Mouse (Mus musculus) forebrain, postnatal 0 days (tissue): ENCODE results near the gene Slc39a11. TPM values are rescaled to one million over a fixed set of nuclear protein-coding genes. Genes with fewer than 3 reads are reported as not detected.

ENCODE experiments used
- ATAC-seq: fragments of 200-750 bp; cut with Nextera tagmentation; 2 replicates; pipeline ENCODE4 v1.8.0; 2017; ENCODE audit warnings: mild to moderate bottlenecking, moderate library complexity
- DNase-seq: peaks from one replicate; pipeline ENCODE4 v3.0.0-alpha.2; 2015
- H3K27ac ChIP-seq: fragments of 300-500 bp; sonication (generic); 2 replicates; pipeline ENCODE4 v1.5.1; 2014; ENCODE audit warnings: low read depth, mild to moderate bottlenecking, antibody characterized with exemption, low read length, moderate library complexity, mixed read lengths
- H3K27me3 ChIP-seq: fragments of 300-500 bp; sonication (generic); 2 replicates; pipeline ENCODE4 v1.6.1; 2014; ENCODE audit warnings: mild to moderate bottlenecking, low read length, mixed read lengths; ENCODE audit not compliant: insufficient read depth
- H3K36me3 ChIP-seq: fragments of 300-500 bp; sonication (generic); 2 replicates; pipeline ENCODE4 v1.6.1; 2014; ENCODE audit warnings: mild to moderate bottlenecking, moderate library complexity; ENCODE audit not compliant: insufficient read depth
- H3K4me1 ChIP-seq: fragments of 300-500 bp; sonication (generic); 2 replicates; pipeline ENCODE4 v1.6.1; 2014; ENCODE audit warnings: antibody characterized with exemption; ENCODE audit not compliant: insufficient read depth
- H3K4me2 ChIP-seq: fragments of 300-500 bp; sonication (generic); 2 replicates; pipeline ENCODE4 v1.6.1; 2014; ENCODE audit warnings: low read depth, mild to moderate bottlenecking, moderate library complexity
- H3K4me3 ChIP-seq: fragments of 300-500 bp; sonication (generic); 2 replicates; pipeline ENCODE4 v1.5.1; 2014; ENCODE audit warnings: low read depth, low read length, mixed read lengths
- H3K9ac ChIP-seq: fragments of 300-500 bp; sonication (generic); 2 replicates; pipeline ENCODE4 v1.6.1; 2014; ENCODE audit warnings: mild to moderate bottlenecking
- H3K9me3 ChIP-seq: fragments of 300-500 bp; sonication (generic); 2 replicates; pipeline ENCODE4 v1.6.1; 2016; ENCODE audit warnings: low read length
- CTCF ChIP-seq: sonication (generic); IDR thresholded peaks from 2 replicates; pipeline ENCODE4 v1.5.1; 2016; ENCODE audit warnings: antibody characterized with exemption, control low read depth, low read depth
- WGBS: fragments of 180-500 bp; shearing (Covaris S2); extraction: QIAGEN DNeasy Blood & Tissue Kit; methylation state at CpG from one replicate; pipeline ENCODE4 v1.1.7; 2014; 5-methylcytosine and 5-hydroxymethylcytosine counted together
- polyA plus RNA-seq: library from polyadenylated mRNA; unstranded; fragments of >200 nt; fragmentation: Nextera tagmentation; extraction: Ambion mirVana; gene quantifications from 2 replicates; pipeline ENCODE4 v1.2.1, GENCODE M21; 2015
- total RNA-seq: library from RNA; depleted of rRNA; stranded (reverse); fragments of >200 nt; gene quantifications from 2 replicates; pipeline ENCODE4 v1.2.3, GENCODE M21; 2014

The Slc39a11 gene
- total and polyA plus RNA-seq, 2 experiments from 2014 or later, result 39.1 to 48.2 TPM

DNA sequence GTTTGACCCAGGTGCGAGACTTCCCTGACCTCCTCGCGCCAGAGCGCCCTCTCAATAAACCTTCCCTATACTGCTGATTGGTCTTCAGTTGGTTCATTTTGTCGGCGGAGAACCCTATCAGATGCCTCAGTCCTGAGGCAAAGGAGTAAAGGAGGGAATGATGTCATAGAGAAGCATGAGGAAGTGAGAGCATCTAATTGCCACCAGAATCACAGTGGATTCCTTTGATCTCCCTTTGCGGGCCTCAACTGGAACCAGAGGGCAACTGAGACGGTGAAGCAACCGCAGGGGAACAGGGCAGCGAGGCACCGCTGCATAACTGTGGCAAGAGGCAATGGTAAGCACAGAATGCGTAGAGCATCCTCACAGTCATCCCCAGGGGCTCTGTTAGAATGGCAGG is 11.2 kb downstream of the Slc39a11 start:
- no peaks in the 10 kb centered on the region for H3K36me3 ChIP-seq
- DNase-seq (no peak), ATAC-seq (no peak)
- 93% methylated on average over 12 of the region's 12 CpGs for WGBS
- no peak overlapping the region for H3K9ac ChIP-seq
- H3K4me3 ChIP-seq, result no peak overlapping the region
- H3K27ac ChIP-seq, result no peak overlapping the region
- no peaks in the 10 kb centered on the region for H3K9me3 ChIP-seq
- TF ChIP-seq CTCF, result no peak
- H3K4me2 ChIP-seq, result no peak overlapping the region
- H3K27me3 ChIP-seq, result no peaks in the 10 kb centered on the region
- no peaks in the 10 kb centered on the region for H3K4me1 ChIP-seq

DNA sequence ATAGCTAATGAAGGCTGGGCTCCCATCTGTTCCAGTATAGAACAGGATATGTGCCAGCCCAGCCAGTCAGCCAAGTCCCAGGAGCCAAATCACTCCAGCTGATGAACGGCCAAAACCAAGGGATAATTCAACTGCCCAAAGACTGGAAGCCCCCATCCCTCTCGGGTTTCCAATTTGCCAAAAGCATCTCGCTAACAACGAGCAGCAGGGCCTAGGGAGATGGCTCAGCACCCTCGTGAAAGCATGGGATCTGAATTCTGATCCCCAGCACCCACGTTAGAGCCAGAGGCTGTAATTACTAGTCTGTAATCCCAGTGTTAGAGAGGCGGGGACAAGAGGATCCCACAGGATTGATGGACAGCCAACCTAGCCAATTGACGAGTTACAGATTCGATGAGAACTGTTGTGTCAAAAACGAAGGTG is 15.2 kb downstream of the Slc39a11 start:
- Histone ChIP-seq H3K4me1 (no peaks in the 10 kb centered on the region), H3K27ac (no peak overlapping the region), H3K4me2 (no peak overlapping the region), H3K36me3 (no peaks in the 10 kb centered on the region), H3K9me3 (no peaks in the 10 kb centered on the region), H3K9ac (no peak overlapping the region), H3K4me3 (no peak overlapping the region), H3K27me3 (no peaks in the 10 kb centered on the region)
- DNase-seq (peak; percentile 68), ATAC-seq (peak; percentile 48)
- TF ChIP-seq CTCF, result no peak
- WGBS, result 51% methylated on average over 10 of the region's 10 CpGs

DNA sequence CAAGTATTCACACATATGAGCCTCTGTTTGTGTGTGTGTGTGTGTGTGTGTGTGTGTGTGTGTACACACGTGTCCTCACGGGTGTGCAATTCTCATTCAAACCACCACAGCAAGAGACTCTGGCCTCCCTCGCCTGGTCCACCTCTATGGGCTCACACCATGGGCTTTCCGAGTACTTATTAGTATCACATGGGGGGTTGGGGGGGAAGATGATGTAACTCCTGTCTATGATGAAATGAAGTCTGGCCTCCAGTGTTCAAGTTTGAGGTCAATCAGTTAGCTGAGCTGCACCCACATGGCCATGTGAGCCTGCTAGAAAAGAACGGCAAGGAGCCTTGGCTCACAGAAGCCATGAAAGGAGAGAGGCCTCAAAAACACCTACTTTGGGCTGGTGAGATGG is 16.5 kb downstream of the Slc39a11 start:
- WGBS, result 92% methylated on average over 5 of the region's 5 CpGs
- no peak for DNase-seq
- Histone ChIP-seq H3K9ac (no peak overlapping the region), H3K27me3 (no peaks in the 10 kb centered on the region), H3K4me1 (no peaks in the 10 kb centered on the region), H3K27ac (no peak overlapping the region), H3K4me3 (no peak overlapping the region), H3K4me2 (no peak overlapping the region), H3K36me3 (no peaks in the 10 kb centered on the region), H3K9me3 (no peaks in the 10 kb centered on the region)
- no peak for ATAC-seq
- no peak for TF ChIP-seq CTCF

DNA sequence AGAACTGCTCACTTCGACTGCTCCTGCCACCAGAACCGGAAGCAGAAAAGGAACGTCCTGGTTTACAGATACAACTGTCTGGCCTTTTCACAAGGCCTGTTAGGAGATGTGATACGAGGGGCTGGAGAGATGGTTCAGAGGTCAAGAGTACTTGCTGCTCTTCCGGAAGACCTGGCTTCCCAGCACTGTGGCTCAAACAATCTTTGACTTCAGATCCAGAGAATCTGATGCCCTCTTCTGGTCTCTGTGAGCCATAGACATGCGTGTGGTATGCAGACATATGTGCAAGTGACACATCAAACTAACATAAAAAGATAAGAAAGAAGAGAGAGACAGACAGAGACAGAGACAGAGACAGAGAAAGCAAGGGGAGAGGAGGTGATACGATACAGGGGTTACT is 17.6 kb downstream of the Slc39a11 start:
- 81% methylated on average over 7 of the region's 7 CpGs for WGBS
- TF ChIP-seq CTCF, result peak; percentile 25; the same call in 1 of the 2 replicates
- Histone ChIP-seq H3K27ac (no peak overlapping the region), H3K4me2 (no peak overlapping the region), H3K9me3 (no peaks in the 10 kb centered on the region), H3K4me1 (no peaks in the 10 kb centered on the region), H3K4me3 (no peak overlapping the region), H3K9ac (no peak overlapping the region), H3K27me3 (no peaks in the 10 kb centered on the region), H3K36me3 (no peaks in the 10 kb centered on the region)
- DNase-seq (no peak), ATAC-seq (no peak)

- no peak overlapping the region for H3K27ac ChIP-seq
- 78% methylated on average over 8 of the region's 8 CpGs for WGBS
- H3K4me1 ChIP-seq, result no peaks in the 10 kb centered on the region
- H3K4me3 ChIP-seq, result no peak overlapping the region
- DNase-seq (no peak), ATAC-seq (no peak)
- H3K27me3 ChIP-seq, result no peaks in the 10 kb centered on the region
- H3K9ac ChIP-seq, result no peak overlapping the region
- no peaks in the 10 kb centered on the region for H3K36me3 ChIP-seq
- no peaks in the 10 kb centered on the region for H3K9me3 ChIP-seq
- TF ChIP-seq CTCF, result no peak
- no peak overlapping the region for H3K4me2 ChIP-seq
These were observed 18.0 kb downstream of the Slc39a11 start for GRCm38 (mm10) chr11:113631862-113632261.

DNA sequence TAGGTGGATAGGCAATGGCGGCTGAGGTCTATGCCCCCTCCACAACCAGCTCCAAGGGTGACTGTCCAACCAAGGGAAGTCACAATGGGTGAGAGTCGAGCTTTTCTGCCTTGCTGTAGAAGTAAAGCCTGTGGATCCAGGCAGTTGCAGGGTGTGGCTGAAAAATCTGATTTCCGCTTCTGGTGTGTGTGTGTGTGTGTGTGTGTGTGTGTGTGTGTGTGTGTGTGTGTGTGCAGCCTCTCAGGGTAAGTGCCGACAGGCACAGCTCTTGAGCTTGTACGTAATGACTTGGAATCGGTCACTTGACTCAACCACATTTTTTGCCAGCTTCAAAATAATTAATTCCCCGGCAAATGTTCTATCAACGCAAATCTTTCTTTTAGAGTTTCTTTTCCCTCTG is 18.6 kb downstream of the Slc39a11 start:
- H3K4me1 ChIP-seq, result no peaks in the 10 kb centered on the region
- TF ChIP-seq CTCF, result no peak
- ATAC-seq (no peak), DNase-seq (no peak)
- H3K4me3 ChIP-seq, result no peak overlapping the region
- no peak overlapping the region for H3K4me2 ChIP-seq
- no peaks in the 10 kb centered on the region for H3K36me3 ChIP-seq
- no peak overlapping the region for H3K9ac ChIP-seq
- WGBS, result 58% methylated on average over 8 of the region's 8 CpGs
- H3K9me3 ChIP-seq, result no peaks in the 10 kb centered on the region
- no peaks in the 10 kb centered on the region for H3K27me3 ChIP-seq
- no peak overlapping the region for H3K27ac ChIP-seq

GRCm38 (mm10) chr11:113630642-113631041 is 19.2 kb downstream of the Slc39a11 start:
- H3K4me1 ChIP-seq, result no peaks in the 10 kb centered on the region
- peak; percentile 55; the same call in 1 of the 2 replicates for ATAC-seq
- peak; percentile 69 for TF ChIP-seq CTCF
- H3K4me3 ChIP-seq, result no peak overlapping the region
- no peaks in the 10 kb centered on the region for H3K36me3 ChIP-seq
- no peak overlapping the region for H3K4me2 ChIP-seq
- H3K9ac ChIP-seq, result no peak overlapping the region
- H3K9me3 ChIP-seq, result no peaks in the 10 kb centered on the region
- no peak overlapping the region for H3K27ac ChIP-seq
- peak; percentile 75 for DNase-seq
- 56% methylated on average over 7 of the region's 7 CpGs for WGBS
- H3K27me3 ChIP-seq, result no peaks in the 10 kb centered on the region

DNA sequence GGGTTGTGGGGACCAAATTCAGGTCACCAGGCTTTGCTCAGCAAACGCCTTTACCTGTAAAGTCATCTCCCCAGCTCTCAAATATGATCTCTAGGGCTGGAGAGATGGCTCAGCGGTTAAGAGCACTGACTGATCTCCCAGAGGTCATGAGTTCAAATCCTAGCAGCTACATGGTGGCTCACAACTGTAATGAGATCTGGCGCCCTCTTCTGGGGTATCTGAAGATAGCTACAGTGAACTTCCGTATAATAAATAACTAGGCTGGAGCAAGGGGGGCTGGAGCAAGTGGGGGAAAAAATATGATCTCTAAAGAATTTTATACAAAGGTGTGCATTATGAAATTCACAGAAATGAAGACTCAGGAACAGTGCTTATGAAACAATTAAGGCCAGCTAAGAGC is 22.1 kb downstream of the Slc39a11 start:
- 46% methylated on average over 4 of the region's 4 CpGs for WGBS
- no peaks in the 10 kb centered on the region for H3K27me3 ChIP-seq
- no peak for ATAC-seq
- H3K36me3 ChIP-seq, result 0 out of 2 replicates have a peak, but pooled peaks cover 6% of the 10 kb centered on the region
- H3K27ac ChIP-seq, result no peak overlapping the region
- no peaks in the 10 kb centered on the region for H3K9me3 ChIP-seq
- no peaks in the 10 kb centered on the region for H3K4me1 ChIP-seq
- DNase-seq, result peak; percentile 57
- no peak overlapping the region for H3K9ac ChIP-seq
- TF ChIP-seq CTCF, result peak; percentile 70
- H3K4me2 ChIP-seq, result no peak overlapping the region
- H3K4me3 ChIP-seq, result no peak overlapping the region
